In genomic region chr13:95546251-95546650, GRCm38 (mm10) we compare ENCODE assay signal across 21 mouse cellular contexts. TPM values are rescaled to one million over a fixed set of nuclear protein-coding genes. Genes with fewer than 3 reads are reported as not detected.
DNase-seq lines count a peak whose midpoint lies in the region; ATAC-seq and TF ChIP-seq lines count a peak whose summit lies in the region.
"Had no signal": no experiment of that assay in that cellular context is flagged by ENCODE, and none has a peak within 500 bp of the region (broad histone marks: within the 10 kb centered on the region; RNA-seq: fewer than 3 reads in every experiment).

No protein-coding gene starts in this region.

- H3K4me3 ChIP-seq in kidney, postnatal 0 days (replicated peaks; ENCODE audit: low read depth, low read length): no peak overlapping the region
- H3K4me3 ChIP-seq in midbrain, embryonic 10.5 days: no peak overlapping the region
- no peak overlapping the region for H3K4me3 ChIP-seq in midbrain, embryonic 14.5 days (replicated peaks; ENCODE audit: low read depth, low read length)
- no peak overlapping the region for H3K4me3 ChIP-seq in embryonic facial prominence, embryonic 15.5 days (replicated peaks)
- H3K4me3 ChIP-seq in stomach, embryonic 15.5 days (replicated peaks): no peak overlapping the region
- H3K4me3 ChIP-seq: embryonic facial prominence, embryonic 12.5 days; forebrain, embryonic 10.5 days; left cerebral cortex, adult 2 months had no signal

- H3K27ac ChIP-seq in kidney, postnatal 0 days: 0 out of 2 replicates have a peak overlapping the region, but pooled peaks have one; percentile 6
- peak overlapping the region; percentile 80 for H3K27ac ChIP-seq in midbrain, embryonic 10.5 days (replicated peaks)
- H3K27ac ChIP-seq in midbrain, embryonic 14.5 days (replicated peaks; ENCODE audit: low read depth, low read length): no peak overlapping the region
- peak overlapping the region; percentile 65 for H3K27ac ChIP-seq in embryonic facial prominence, embryonic 15.5 days (replicated peaks)
- 0 out of 2 replicates have a peak overlapping the region, but pooled peaks have one; percentile 40 for H3K27ac ChIP-seq in stomach, embryonic 15.5 days
- H3K27ac ChIP-seq: embryonic facial prominence, embryonic 12.5 days; left cerebral cortex, adult 2 months; liver, embryonic 14.5 days had no signal

- peaks cover 28% of the 10 kb centered on the region for H3K4me1 ChIP-seq in kidney, postnatal 0 days (replicated peaks; ENCODE audit: insufficient read depth, low read length)
- peaks cover 50% of the 10 kb centered on the region for H3K4me1 ChIP-seq in midbrain, embryonic 10.5 days
- H3K4me1 ChIP-seq in midbrain, embryonic 14.5 days (ENCODE audit: control insufficient read depth, insufficient read depth, low read length): peaks cover 16% of the 10 kb centered on the region
- H3K4me1 ChIP-seq in embryonic facial prominence, embryonic 15.5 days: peaks cover 33% of the 10 kb centered on the region
- peaks cover 23% of the 10 kb centered on the region for H3K4me1 ChIP-seq in stomach, embryonic 15.5 days

- TF ChIP-seq CTCF in kidney, postnatal 0 days (IDR thresholded peaks at IDR 0.05; ENCODE audit: low read depth): no peak

- no peaks in the 10 kb centered on the region for H3K9me3 ChIP-seq in kidney, postnatal 0 days (replicated peaks; ENCODE audit: low read length)
- no peaks in the 10 kb centered on the region for H3K9me3 ChIP-seq in midbrain, embryonic 10.5 days (replicated peaks)
- no peaks in the 10 kb centered on the region for H3K9me3 ChIP-seq in midbrain, embryonic 14.5 days (ENCODE audit: control insufficient read depth, low read length)
- no peaks in the 10 kb centered on the region for H3K9me3 ChIP-seq in embryonic facial prominence, embryonic 15.5 days (replicated peaks)
- no peaks in the 10 kb centered on the region for H3K9me3 ChIP-seq in stomach, embryonic 15.5 days
- H3K9me3 ChIP-seq: embryonic facial prominence, embryonic 12.5 days; forebrain, embryonic 10.5 days had no signal

- no peak overlapping the region for H3K4me2 ChIP-seq in kidney, postnatal 0 days (ENCODE audit: low read length)
- no peak overlapping the region for H3K4me2 ChIP-seq in midbrain, embryonic 14.5 days (ENCODE audit: low read length)
- H3K4me2 ChIP-seq in embryonic facial prominence, embryonic 15.5 days (replicated peaks): no peak overlapping the region
- H3K4me2 ChIP-seq in stomach, embryonic 15.5 days: no peak overlapping the region
- H3K4me2 ChIP-seq: embryonic facial prominence, embryonic 12.5 days had no signal

- H3K36me3 ChIP-seq in kidney, postnatal 0 days (ENCODE audit: insufficient read depth, low read length): no peaks in the 10 kb centered on the region
- H3K36me3 ChIP-seq in midbrain, embryonic 10.5 days: no peaks in the 10 kb centered on the region
- no peaks in the 10 kb centered on the region for H3K36me3 ChIP-seq in midbrain, embryonic 14.5 days (ENCODE audit: control insufficient read depth, insufficient read depth, low read length)
- H3K36me3 ChIP-seq in embryonic facial prominence, embryonic 15.5 days: no peaks in the 10 kb centered on the region
- no peaks in the 10 kb centered on the region for H3K36me3 ChIP-seq in stomach, embryonic 15.5 days
- H3K36me3 ChIP-seq: embryonic facial prominence, embryonic 12.5 days; forebrain, embryonic 10.5 days had no signal

- no peak for ATAC-seq in kidney, postnatal 0 days (replicated peaks; ENCODE audit: low FRiP score, low read depth)
- ATAC-seq in midbrain, embryonic 14.5 days (ENCODE audit: low FRiP score, low TSS enrichment): no peak
- ATAC-seq in embryonic facial prominence, embryonic 15.5 days (ENCODE audit: insufficient number of reproducible peaks, low FRiP score, low TSS enrichment, low read depth): no peak
- ATAC-seq in stomach, embryonic 15.5 days (ENCODE audit: insufficient read depth, low FRiP score, low read depth): no peak
- ATAC-seq in megakaryocyte progenitor cell, adult 5-6 weeks (replicated peaks; ENCODE audit: poor library complexity): no peak

- peak; percentile 11 for DNase-seq in kidney, postnatal 0 days (ENCODE audit: low spot score)
- DNase-seq in kidney, adult 8-10 months: no peak
- no peak for DNase-seq in midbrain, embryonic 10.5 days (ENCODE audit: low spot score)
- DNase-seq in midbrain, embryonic 14.5 days: no peak
- DNase-seq: adrenal gland, adult 8-10 months; cerebellum, adult 9-11 months; gastrocnemius, postnatal 25 days; kidney, adult 2 months; kidney, postnatal 36 days; layer of hippocampus, adult 9-11 months; left cerebral cortex, postnatal 4 days; retina, postnatal 1 day; thymus, postnatal 25 days had no signal

- no peaks in the 10 kb centered on the region for H3K27me3 ChIP-seq in kidney, postnatal 0 days (ENCODE audit: insufficient read depth, low read length)
- H3K27me3 ChIP-seq in midbrain, embryonic 10.5 days (ENCODE audit: low read depth, poor library complexity, severe bottlenecking): peaks cover 12% of the 10 kb centered on the region; the same call in 1 of the 2 replicates
- no peaks in the 10 kb centered on the region for H3K27me3 ChIP-seq in midbrain, embryonic 14.5 days (ENCODE audit: control insufficient read depth, insufficient read depth, low read length)
- no peaks in the 10 kb centered on the region for H3K27me3 ChIP-seq in embryonic facial prominence, embryonic 15.5 days
- no peaks in the 10 kb centered on the region for H3K27me3 ChIP-seq in stomach, embryonic 15.5 days (replicated peaks)
- H3K27me3 ChIP-seq: embryonic facial prominence, embryonic 12.5 days had no signal

- WGBS in kidney, postnatal 0 days: 54% methylated on average over 6 of the region's 6 CpGs
- 78% methylated on average over 6 of the region's 6 CpGs for WGBS in midbrain, embryonic 10.5 days
- 68% methylated on average over 6 of the region's 6 CpGs for WGBS in midbrain, embryonic 14.5 days
- 51% methylated on average over 6 of the region's 6 CpGs for WGBS in embryonic facial prominence, embryonic 15.5 days
- 38% methylated on average over 6 of the region's 6 CpGs for WGBS in stomach, embryonic 15.5 days

- no peak overlapping the region for H3K9ac ChIP-seq in kidney, postnatal 0 days (ENCODE audit: low read depth, low read length)
- H3K9ac ChIP-seq in midbrain, embryonic 14.5 days (replicated peaks; ENCODE audit: low read length): no peak overlapping the region
- H3K9ac ChIP-seq in embryonic facial prominence, embryonic 15.5 days: no peak overlapping the region
- H3K9ac ChIP-seq in stomach, embryonic 15.5 days: no peak overlapping the region
- H3K9ac ChIP-seq: embryonic facial prominence, embryonic 12.5 days; liver, embryonic 14.5 days had no signal

RNA-seq across cellular contexts. Expression of gene F2rl1, which starts 21.2 kb away (rescaled TPM):
- polyA plus RNA-seq in kidney, postnatal 0 days (2015; fragmentation: Nextera tagmentation; extraction: Ambion mirVana): 10.4 and 10.7 TPM in 2 replicates
- 0.15 and 0.31 TPM in 2 replicates for polyA plus RNA-seq in midbrain, embryonic 10.5 days (2016; fragmentation: Nextera tagmentation; extraction: Ambion mirVana)
- 0.08 and 0.12 TPM in 2 replicates for polyA plus RNA-seq in midbrain, embryonic 14.5 days (2014; fragmentation: Nextera tagmentation; extraction: Ambion mirVana)
- polyA plus RNA-seq in embryonic facial prominence, embryonic 15.5 days (2015; fragmentation: Nextera tagmentation; extraction: Ambion mirVana): 4.5 and 5.1 TPM in 2 replicates
- 11.4 and 12.6 TPM in 2 replicates for polyA plus RNA-seq in stomach, embryonic 15.5 days (2015; fragmentation: Nextera tagmentation; extraction: Ambion mirVana)
- total RNA-seq in megakaryocyte progenitor cell, adult 5-6 weeks (2015): 0.15 and 0.27 TPM in 2 replicates
- 0.04 and 0.61 TPM in 2 replicates for total RNA-seq in megakaryocyte progenitor cell, adult 5-6 weeks (2017)
- total RNA-seq: hematopoietic stem cell, adult 5-6 weeks had no signal
